Comparison of ENCODE assay signal across 20 mouse cellular contexts in genomic region chr9:110093303-110093702, GRCm38 (mm10). TPM values are rescaled to one million over a fixed set of nuclear protein-coding genes. Genes with fewer than 3 reads are reported as not detected.
A peak's percentile ranks its signal among the peaks of the same experiment; 100 is the strongest.
DNase-seq lines count a peak whose midpoint lies in the region; ATAC-seq and TF ChIP-seq lines count a peak whose summit lies in the region.
"Had no signal": no experiment of that assay in that cellular context is flagged by ENCODE, and none has a peak within 500 bp of the region (broad histone marks: within the 10 kb centered on the region; RNA-seq: fewer than 3 reads in every experiment).

No protein-coding gene starts in this region.

- no peak overlapping the region for H3K27ac ChIP-seq in kidney, postnatal 0 days
- H3K27ac ChIP-seq in MEL (ENCODE audit: control insufficient read depth, low read depth, low read length) = no peak overlapping the region
- no peak overlapping the region for H3K27ac ChIP-seq in stomach, postnatal 0 days (replicated peaks)
- H3K27ac ChIP-seq: forebrain, embryonic 12.5 days; hindbrain, embryonic 14.5 days; intestine, embryonic 15.5 days; lung, embryonic 15.5 days; neural tube, embryonic 12.5 days had no signal

- WGBS in kidney, postnatal 0 days = 87% methylated on average over 4 of the region's 4 CpGs
- 81% methylated on average over 4 of the region's 4 CpGs for WGBS in stomach, postnatal 0 days

- no peak for TF ChIP-seq RAD21 in MEL (IDR thresholded peaks at IDR 0.05; ENCODE audit: low read depth, low read length)

- DNase-seq in kidney, postnatal 0 days (ENCODE audit: low spot score) = no peak
- no peak for DNase-seq in kidney, adult 11 months
- DNase-seq in lung, postnatal 14 days = peak; percentile 24
- DNase-seq in lung, postnatal 4 days = no peak
- DNase-seq in MEL (ENCODE audit: low read depth, low spot score) = peak; percentile 28
- no peak for DNase-seq in stomach, postnatal 0 days (ENCODE audit: low spot score)
- DNase-seq in spleen, postnatal 36 days (ENCODE audit: low spot score in 2 of 2) = no peak
- DNase-seq: adrenal gland, adult 2 months; cerebellum, adult 11 months; cerebellum, postnatal 36 days; heart, postnatal 14 days; liver; right cerebral cortex, postnatal 25 days had no signal

- peaks cover 77% of the 10 kb centered on the region for H3K36me3 ChIP-seq in kidney, postnatal 0 days (ENCODE audit: insufficient read depth, low read length)
- H3K36me3 ChIP-seq in MEL (ENCODE audit: control insufficient read depth in 1 of 2, insufficient read depth in 2 of 2, low read length in 2 of 2) = peaks cover 0 to 24% of the 10 kb centered on the region in 2 experiments; a peak in 2 of 4 replicates
- peaks cover 37% of the 10 kb centered on the region for H3K36me3 ChIP-seq in stomach, postnatal 0 days (ENCODE audit: control insufficient read depth, insufficient read depth, low read length)

- no peak overlapping the region for H3K9ac ChIP-seq in kidney, postnatal 0 days (ENCODE audit: low read depth, low read length)
- H3K9ac ChIP-seq in MEL (ENCODE audit: control insufficient read depth, low read depth, low read length, poor library complexity, severe bottlenecking) = no peak overlapping the region
- H3K9ac ChIP-seq in stomach, postnatal 0 days (ENCODE audit: low read length) = no peak overlapping the region
- H3K9ac ChIP-seq: forebrain, embryonic 12.5 days; hindbrain, embryonic 14.5 days; intestine, embryonic 15.5 days; lung, embryonic 15.5 days; neural tube, embryonic 12.5 days had no signal

- no peak overlapping the region for H3K4me2 ChIP-seq in kidney, postnatal 0 days (ENCODE audit: low read length)
- H3K4me2 ChIP-seq in stomach, postnatal 0 days (replicated peaks; ENCODE audit: low read depth) = no peak overlapping the region
- H3K4me2 ChIP-seq: forebrain, embryonic 12.5 days; heart, embryonic 11.5 days; hindbrain, embryonic 14.5 days; intestine, embryonic 15.5 days; lung, embryonic 15.5 days; neural tube, embryonic 12.5 days had no signal

- no peak for TF ChIP-seq EP300 in MEL (IDR thresholded peaks at IDR 0.05; ENCODE audit: low read depth in 1 of 2, low read length in 2 of 2)
- no peak for TF ChIP-seq EP300 in stomach, postnatal 0 days (optimal IDR thresholded peaks at IDR 0.05)

- no peaks in the 10 kb centered on the region for H3K27me3 ChIP-seq in kidney, postnatal 0 days (ENCODE audit: insufficient read depth, low read length)
- H3K27me3 ChIP-seq in MEL (ENCODE audit: control insufficient read depth in 1 of 2, insufficient read depth in 2 of 2, low read length in 2 of 2) = no peaks in the 10 kb centered on the region
- no peaks in the 10 kb centered on the region for H3K27me3 ChIP-seq in stomach, postnatal 0 days (ENCODE audit: control insufficient read depth, insufficient read depth, low read length)
- H3K27me3 ChIP-seq: forebrain, embryonic 12.5 days; intestine, embryonic 15.5 days; lung, embryonic 15.5 days; neural tube, embryonic 12.5 days; Patski had no signal

- H3K79me2 ChIP-seq in MEL (ENCODE audit: control insufficient read depth, insufficient read depth, low read length, poor library complexity) = no peaks in the 10 kb centered on the region

- no peak overlapping the region for H3K4me3 ChIP-seq in kidney, postnatal 0 days (replicated peaks; ENCODE audit: low read depth, low read length)
- H3K4me3 ChIP-seq in MEL (ENCODE audit: control insufficient read depth in 1 of 2, insufficient read depth in 1 of 2, low read depth in 2 of 2, low read length in 2 of 2) = no peak overlapping the region
- H3K4me3 ChIP-seq in stomach, postnatal 0 days (ENCODE audit: low read depth, low read length) = no peak overlapping the region
- H3K4me3 ChIP-seq: forebrain, embryonic 12.5 days; intestine, embryonic 15.5 days; lung, embryonic 15.5 days; neural tube, embryonic 12.5 days had no signal

- ATAC-seq in kidney, postnatal 0 days (replicated peaks; ENCODE audit: low FRiP score, low read depth) = no peak
- ATAC-seq in stomach, postnatal 0 days (ENCODE audit: low FRiP score, low TSS enrichment) = no peak
- ATAC-seq: intestine, embryonic 15.5 days; Patski had no signal

- H3K9me3 ChIP-seq in kidney, postnatal 0 days (replicated peaks; ENCODE audit: low read length) = no peaks in the 10 kb centered on the region
- H3K9me3 ChIP-seq in MEL (replicated peaks; ENCODE audit: insufficient read depth, low read length) = no peaks in the 10 kb centered on the region
- no peaks in the 10 kb centered on the region for H3K9me3 ChIP-seq in stomach, postnatal 0 days (ENCODE audit: control insufficient read depth, low read length)
- H3K9me3 ChIP-seq: forebrain, embryonic 12.5 days; intestine, embryonic 15.5 days; lung, embryonic 15.5 days; neural tube, embryonic 12.5 days had no signal

- TF ChIP-seq CTCF in kidney, postnatal 0 days (IDR thresholded peaks at IDR 0.05; ENCODE audit: low read depth) = peak; percentile 21; the same call in 1 of the 2 replicates
- peak in 1 of 3 experiments; percentile 43; a peak in 3 of 6 replicates for TF ChIP-seq CTCF in MEL (IDR thresholded peaks at IDR 0.05 in 2 of 3, conservative IDR thresholded peaks at IDR 0.05 in 1 of 3; ENCODE audit: control insufficient read depth in 1 of 3, insufficient read depth in 1 of 3, low read depth in 2 of 3, low read length in 3 of 3, poor library complexity in 1 of 3, severe bottlenecking in 1 of 3)
- peak; percentile 41 for TF ChIP-seq CTCF in stomach, postnatal 0 days (IDR thresholded peaks at IDR 0.05; ENCODE audit: low read depth)

- no peak for TF ChIP-seq POLR2A in MEL (IDR thresholded peaks at IDR 0.05; ENCODE audit: control insufficient read depth in 1 of 2, insufficient read depth in 1 of 2, low read depth in 1 of 2, low read length in 2 of 2, poor library complexity in 1 of 2)

- H3K4me1 ChIP-seq in kidney, postnatal 0 days (replicated peaks; ENCODE audit: insufficient read depth, low read length) = no peaks in the 10 kb centered on the region
- no peaks in the 10 kb centered on the region; a peak in 1 of 4 replicates for H3K4me1 ChIP-seq in MEL (ENCODE audit: control insufficient read depth in 1 of 2, insufficient read depth in 2 of 2, low read length in 2 of 2)
- no peaks in the 10 kb centered on the region for H3K4me1 ChIP-seq in stomach, postnatal 0 days (replicated peaks; ENCODE audit: control insufficient read depth, insufficient read depth)
- H3K4me1 ChIP-seq: forebrain, embryonic 12.5 days; intestine, embryonic 15.5 days; lung, embryonic 15.5 days; neural tube, embryonic 12.5 days had no signal

TF ChIP-seq in MEL, 35 proteins besides CTCF, POLR2A, EP300 and RAD21:
- TF ChIP-seq ZC3H11A (IDR thresholded peaks at IDR 0.05; ENCODE audit: low read depth, low read length) (no peak), JUND (IDR thresholded peaks at IDR 0.05; ENCODE audit: low read depth, low read length) (no peak), TBP (IDR thresholded peaks at IDR 0.05; ENCODE audit: low read depth, low read length) (no peak), HCFC1 (IDR thresholded peaks at IDR 0.05; ENCODE audit: low read depth, low read length) (no peak), NELFE (IDR thresholded peaks at IDR 0.05; ENCODE audit: low read depth, low read length) (no peak), MYB (IDR thresholded peaks at IDR 0.05; ENCODE audit: low read depth, low read length) (no peak), SMC3 (IDR thresholded peaks at IDR 0.05; ENCODE audit: low read depth, low read length) (no peak)

RNA-seq across cellular contexts. Expression of gene Smarcc1, which starts 24.2 kb away (rescaled TPM):
- polyA plus RNA-seq in kidney, postnatal 0 days (2015; fragmentation: Nextera tagmentation; extraction: Ambion mirVana) = 58.1 and 63.8 TPM in 2 replicates
- total RNA-seq in MEL (2012; rRNA removed) = 35.5 and 41.4 TPM in 2 replicates
- polyA plus RNA-seq in MEL (2012; ENCODE audit: insufficient read depth in 1 of 2, insufficient read length in 2 of 2, low read depth in 1 of 2, low replicate concordance in 2 of 2, missing spikeins in 1 of 2) = 100 to 1,000 TPM in 1 of 2 experiments, 10 to 100 TPM in 1; 79.0 to 488 TPM
- 23.1 and 26.6 TPM in 2 replicates for polyA plus RNA-seq in stomach, postnatal 0 days (2015; fragmentation: Nextera tagmentation; extraction: Ambion mirVana)

RNA-seq across cellular contexts. Expression of gene Dhx30, which starts 24.3 kb away (rescaled TPM):
- polyA plus RNA-seq in kidney, postnatal 0 days (2015; fragmentation: Nextera tagmentation; extraction: Ambion mirVana) = 86.5 and 88.9 TPM in 2 replicates
- 113 and 126 TPM in 2 replicates for total RNA-seq in MEL (2012; rRNA removed)
- 100 to 1,000 TPM in 1 of 2 experiments, not detected in 1; 113 TPM for polyA plus RNA-seq in MEL (2012; ENCODE audit: insufficient read depth in 1 of 2, insufficient read length in 2 of 2, low read depth in 1 of 2, low replicate concordance in 2 of 2, missing spikeins in 1 of 2)
- 43.5 and 44.2 TPM in 2 replicates for polyA plus RNA-seq in stomach, postnatal 0 days (2015; fragmentation: Nextera tagmentation; extraction: Ambion mirVana)

Comparison
In these comparisons a context has a peak if more than half of its experiments do, and no peak if none do; other contexts are left out.
1. DNase-seq: peak in lung, postnatal 14 days (single experiment) and MEL (single experiment); none in kidney, postnatal 0 days (single experiment), kidney, adult 11 months (single experiment), lung, postnatal 4 days (0 of 2), stomach, postnatal 0 days (single experiment) and spleen, postnatal 36 days (0 of 2).